Mouse (Mus musculus) CH12.LX (cell line): ENCODE measurements at regions not wholly inside any gene's neighbourhood (a gene's known extent, or its start where the extent isn't known, plus 50 kb on each side); places are given as distances from the start of the nearest gene placed in this dataset.

Experiments used
- DNase-seq: peaks from one replicate; pipeline ENCODE4 v3.0.0-alpha.2; 2013; ENCODE audit errors: extremely low read depth
- H3K27ac ChIP-seq: 2 replicates; pipeline ENCODE4 v1.5.1; 2012; ENCODE audit warnings: low read depth, mild to moderate bottlenecking, control low read depth, moderate library complexity; ENCODE audit not compliant: insufficient read depth
- H3K27me3 ChIP-seq: replicated peaks from 2 replicates; pipeline ENCODE3; 2012; ENCODE audit warnings: inconsistent platforms
- H3K36me3 ChIP-seq, 2 experiments: replicated peaks in 1 of 2; 2 replicates each; pipeline versions ENCODE3 to v1.6.1; 2012; ENCODE audit warnings: inconsistent platforms in 1 of 2, low read length in 1 of 2, mild to moderate bottlenecking in 1 of 2, mixed read lengths in 1 of 2, moderate library complexity in 1 of 2; ENCODE audit not compliant: control insufficient read depth in 1 of 2, insufficient read depth in 1 of 2
- H3K4me1 ChIP-seq, 2 experiments: 2 replicates each; pipeline ENCODE4 v1.6.1; 2012; ENCODE audit warnings: inconsistent platforms in 1 of 2, moderate library complexity in 1 of 2; ENCODE audit not compliant: insufficient read depth in 2 of 2, control insufficient read depth in 1 of 2
- H3K4me2 ChIP-seq: 2 replicates; pipeline ENCODE4 v1.6.1; 2012; ENCODE audit warnings: low read depth, mild to moderate bottlenecking, control low read depth; ENCODE audit not compliant: poor library complexity, insufficient read depth, severe bottlenecking
- H3K4me3 ChIP-seq, 3 experiments: fragments of 150-350 bp in 1 of 3; sonication (generic) in 1 of 3; replicated peaks in 1 of 3; 2 replicates each; pipeline versions ENCODE3 to v1.5.1; 2011 to 2012; ENCODE audit warnings: low read depth in 2 of 3, low read length in 2 of 3, mild to moderate bottlenecking in 2 of 3, moderate library complexity in 2 of 3, control low read depth in 1 of 3, improper control_type of control experiment in 1 of 3, inconsistent platforms in 1 of 3, mixed read lengths in 1 of 3; ENCODE audit not compliant: poor library complexity in 1 of 3
- H3K79me2 ChIP-seq: replicated peaks from 2 replicates; pipeline ENCODE4 v1.6.1; 2012; ENCODE audit warnings: mild to moderate bottlenecking, moderate library complexity; ENCODE audit not compliant: control insufficient read depth, poor library complexity, insufficient read depth, severe bottlenecking; ENCODE audit errors: extremely low read depth
- H3K9ac ChIP-seq: 2 replicates; pipeline ENCODE4 v1.6.1; 2012; ENCODE audit warnings: low read depth, mild to moderate bottlenecking, control low read depth, moderate library complexity; ENCODE audit not compliant: insufficient read depth
- H3K9me3 ChIP-seq: replicated peaks from 2 replicates; pipeline ENCODE3; 2012; ENCODE audit warnings: low read length, inconsistent platforms, mixed read lengths
- BHLHE40 ChIP-seq: IDR thresholded peaks from 2 replicates; pipeline ENCODE4 v1.6.1; 2011; ENCODE audit warnings: mild to moderate bottlenecking, low read depth, low read length, improper control_type of control experiment
- CHD1 ChIP-seq: IDR thresholded peaks from 2 replicates; pipeline ENCODE4 v1.6.1; 2012; ENCODE audit warnings: low read depth, low read length, improper control_type of control experiment, inconsistent platforms
- CTCF ChIP-seq, 2 experiments: IDR thresholded peaks in 1 of 2; conservative IDR thresholded peaks in 1 of 2; 2 replicates each; pipeline ENCODE4 v1.5.1; 2011 to 2012; ENCODE audit warnings: low read depth in 2 of 2, low read length in 2 of 2, improper control_type of control experiment in 1 of 2, inconsistent platforms in 1 of 2, mild to moderate bottlenecking in 1 of 2, moderate library complexity in 1 of 2
- E2F4 ChIP-seq: IDR thresholded peaks from 2 replicates; pipeline ENCODE4 v1.6.1; 2011; ENCODE audit warnings: low read depth, low read length, improper control_type of control experiment; ENCODE audit not compliant: insufficient replicate concordance
- ELF1 ChIP-seq: IDR thresholded peaks from 2 replicates; pipeline ENCODE4 v1.6.1; 2014; ENCODE audit warnings: low read depth, mild to moderate bottlenecking, inconsistent platforms, low read length, improper control_type of control experiment
- GABPA ChIP-seq: IDR thresholded peaks from 2 replicates; pipeline ENCODE4 v1.6.1; 2012; ENCODE audit warnings: low read depth, low read length, improper control_type of control experiment, inconsistent platforms; ENCODE audit not compliant: insufficient replicate concordance
- IRF4 ChIP-seq: IDR thresholded peaks from 2 replicates; pipeline ENCODE4 v1.6.1; 2014; ENCODE audit warnings: low read depth, mild to moderate bottlenecking, inconsistent platforms, low read length, improper control_type of control experiment
- KAT2A ChIP-seq: IDR thresholded peaks from 2 replicates; pipeline ENCODE4 v1.6.1; 2012; ENCODE audit warnings: low read length, improper control_type of control experiment, inconsistent platforms; ENCODE audit not compliant: insufficient replicate concordance
- MAX ChIP-seq: IDR thresholded peaks from 2 replicates; pipeline ENCODE4 v1.6.1; 2011; ENCODE audit warnings: low read length, improper control_type of control experiment
- MAZ ChIP-seq: IDR thresholded peaks from 2 replicates; pipeline ENCODE4 v1.6.1; 2012; ENCODE audit warnings: low read depth, mild to moderate bottlenecking, inconsistent platforms, low read length, improper control_type of control experiment, moderate library complexity
- MEF2A ChIP-seq: IDR thresholded peaks from 2 replicates; pipeline ENCODE4 v1.6.1; 2014; ENCODE audit warnings: low read depth, mild to moderate bottlenecking, inconsistent platforms, low read length, improper control_type of control experiment, borderline replicate concordance
- MXI1 ChIP-seq: IDR thresholded peaks from 2 replicates; pipeline ENCODE4 v1.6.1; 2011; ENCODE audit warnings: mild to moderate bottlenecking, low read depth, low read length, improper control_type of control experiment
- MYC ChIP-seq: IDR thresholded peaks from 2 replicates; pipeline ENCODE4 v1.6.1; 2011; ENCODE audit warnings: low read depth, mild to moderate bottlenecking, improper control_type of control experiment, low read length
- NRF1 ChIP-seq: IDR thresholded peaks from 2 replicates; pipeline ENCODE4 v1.6.1; 2014; ENCODE audit warnings: low read depth, mild to moderate bottlenecking, inconsistent platforms, low read length, improper control_type of control experiment, moderate library complexity
- POLR2A ChIP-seq: IDR thresholded peaks from 2 replicates; pipeline ENCODE4 v1.6.1; 2011; ENCODE audit warnings: low read depth, mild to moderate bottlenecking, improper control_type of control experiment, low read length
- SIN3A ChIP-seq: IDR thresholded peaks from 2 replicates; pipeline ENCODE4 v1.6.1; 2012; ENCODE audit warnings: low read length, improper control_type of control experiment, inconsistent platforms
- TBP ChIP-seq: conservative IDR thresholded peaks from 2 replicates; pipeline ENCODE4 v1.6.1; 2011; ENCODE audit warnings: low read depth, low read length, improper control_type of control experiment
- TCF12 ChIP-seq: IDR thresholded peaks from 2 replicates; pipeline ENCODE4 v1.6.1; 2014; ENCODE audit warnings: low read depth, mild to moderate bottlenecking, inconsistent platforms, low read length, improper control_type of control experiment
- UBTF ChIP-seq: IDR thresholded peaks from 2 replicates; pipeline ENCODE4 v1.6.1; 2012; ENCODE audit warnings: low read depth, mild to moderate bottlenecking, inconsistent platforms, low read length, improper control_type of control experiment, moderate library complexity
- USF1 ChIP-seq: IDR thresholded peaks from 2 replicates; pipeline ENCODE4 v1.6.1; 2014; ENCODE audit warnings: low read depth, mild to moderate bottlenecking, inconsistent platforms, low read length, improper control_type of control experiment
- USF2 ChIP-seq: conservative IDR thresholded peaks from 2 replicates; pipeline ENCODE4 v1.6.1; 2011; ENCODE audit warnings: low read depth, low read length, improper control_type of control experiment
- ZC3H11A ChIP-seq: IDR thresholded peaks from 2 replicates; pipeline ENCODE4 v1.6.1; 2012; ENCODE audit warnings: low read depth, mild to moderate bottlenecking, inconsistent platforms, low read length, improper control_type of control experiment
- ZKSCAN1 ChIP-seq: IDR thresholded peaks from 2 replicates; pipeline ENCODE4 v1.6.1; 2012; ENCODE audit warnings: low read depth, inconsistent platforms, low read length, improper control_type of control experiment, borderline replicate concordance
- ZMIZ1 ChIP-seq: IDR thresholded peaks from 2 replicates; pipeline ENCODE4 v1.6.1; 2012; ENCODE audit warnings: low read depth, mild to moderate bottlenecking, inconsistent platforms, low read length, improper control_type of control experiment
- dilution Hi-C: fragments of 300-500 bp; cut with MboI; formaldehyde crosslinking; loops from 2 replicates; pipeline ENCODE4 v1.14.3; 2020; ENCODE audit warnings: low sequenced_read_pairs; ENCODE audit not compliant: extremely low pct_unique_long_range_greater_than_20kb, extremely low pct_ligation_motif_present
- in situ Hi-C: fragments of 300-500 bp; cut with MboI; formaldehyde crosslinking; loops from 3 replicates; pipeline ENCODE4 v1.14.3; 2019; ENCODE audit warnings: low sequenced_read_pairs, low pct_ligation_motif_present, low pct_unique_long_range_greater_than_20kb, mixed read lengths

- TF ChIP-seq MEF2A (no peak), USF2 (no peak), KAT2A (no peak), TBP (no peak), UBTF (no peak), TCF12 (no peak), IRF4 (no peak), GABPA (no peak), ELF1 (no peak), MAZ (no peak)
- Histone ChIP-seq H3K9me3 (no peaks in the 10 kb centered on the region), H3K4me2 (no peak overlapping the region), H3K4me1 (peaks cover 0 to 3% of the 10 kb centered on the region in 2 experiments; a peak in 1 of 4 replicates), H3K27ac (no peak overlapping the region), H3K27me3 (no peaks in the 10 kb centered on the region), H3K79me2 (no peaks in the 10 kb centered on the region), H3K36me3 (no peaks in the 10 kb centered on the region), H3K4me3 (no peak overlapping the region), H3K9ac (no peak overlapping the region)
- DNase-seq = no peak
- in situ Hi-C loops (no loop called here), dilution Hi-C loops (no loop called here)
These were observed 113.6 kb upstream of the Rnd3 start for GRCm38 (mm10) chr2:51262506-51262905.

- no peak overlapping the region for H3K4me3 ChIP-seq
- H3K27ac ChIP-seq = no peak overlapping the region
- no peak for DNase-seq
- no peak overlapping the region for H3K4me2 ChIP-seq
- dilution Hi-C loops (no loop called here), in situ Hi-C loops (no loop called here)
- no peaks in the 10 kb centered on the region for H3K4me1 ChIP-seq
- no peaks in the 10 kb centered on the region for H3K36me3 ChIP-seq
- H3K27me3 ChIP-seq = no peaks in the 10 kb centered on the region
- no peaks in the 10 kb centered on the region for H3K79me2 ChIP-seq
- H3K9ac ChIP-seq = no peak overlapping the region
- TF ChIP-seq ZKSCAN1 (no peak), E2F4 (no peak), CTCF (conservative IDR thresholded peaks at IDR 0.05 in 1 of 2, IDR thresholded peaks at IDR 0.05 in 1 of 2; ENCODE audit: low read depth in 2 of 2, low read length in 2 of 2) (no peak), MYC (no peak), TBP (no peak), CHD1 (no peak), NRF1 (no peak), USF1 (no peak), SIN3A (no peak), POLR2A (no peak), USF2 (no peak), MAX (no peak), BHLHE40 (no peak), ZC3H11A (no peak), ZMIZ1 (no peak), IRF4 (no peak), MXI1 (no peak)
- no peaks in the 10 kb centered on the region for H3K9me3 ChIP-seq
These were observed 101.9 kb upstream of the Rnd3 start for GRCm38 (mm10) chr2:51250798-51251197.
